Mouse (Mus musculus): ENCODE results near the gene Klk11. TPM values are rescaled to one million over a fixed set of nuclear protein-coding genes. Genes with fewer than 3 reads are reported as not detected.
A peak's percentile ranks its signal among the peaks of the same experiment; 100 is the strongest.

Klk11 gene
- polyA plus RNA-seq, 1 experiment from 2014 or later: not detected

GRCm38 (mm10) chr7:43778176-43778970 lies 4.0 kb downstream of the Klk11 start:
- DNase-seq (ENCODE audit: low spot score): no peak
- peaks cover 25% of the 10 kb centered on the region for H3K27me3 ChIP-seq (ENCODE audit: insufficient read depth, poor library complexity, severe bottlenecking)
- no peaks in the 10 kb centered on the region for H3K9me3 ChIP-seq
- no peak overlapping the region for H3K27ac ChIP-seq
- H3K4me1 ChIP-seq: peaks cover 11% of the 10 kb centered on the region
- H3K4me3 ChIP-seq: no peak overlapping the region
- H3K36me3 ChIP-seq: no peaks in the 10 kb centered on the region
- 77% methylated on average over 10 of the region's 10 CpGs for WGBS

GRCm38 (mm10) chr7:43780241-43780640 lies 5.8 kb downstream of the Klk11 start:
- Histone ChIP-seq H3K36me3 (no peaks in the 10 kb centered on the region), H3K4me3 (no peak overlapping the region), H3K4me1 (peaks cover 7% of the 10 kb centered on the region), H3K27me3 (ENCODE audit: insufficient read depth, poor library complexity, severe bottlenecking) (peaks cover 40% of the 10 kb centered on the region), H3K9me3 (no peaks in the 10 kb centered on the region), H3K27ac (no peak overlapping the region)
- DNase-seq (ENCODE audit: low spot score): no peak
- WGBS: 51% methylated on average over 6 of the region's 6 CpGs

GRCm38 (mm10) chr7:43780746-43781145 lies 6.3 kb downstream of the Klk11 start, which contains the start of gene Klk10:
Klk10 (plus strand) TSS chr7:43781035.
- H3K27ac ChIP-seq: no peak within 1 kb of the TSS
- H3K4me3 ChIP-seq: no peak within 1 kb of the TSS
- no peaks in the 10 kb centered on the region for H3K9me3 ChIP-seq
- H3K36me3 ChIP-seq: no peaks in the 10 kb centered on the region
- DNase-seq (ENCODE audit: low spot score): no peak
- H3K4me1 ChIP-seq: peaks cover 7% of the 10 kb centered on the region
- H3K27me3 ChIP-seq (ENCODE audit: insufficient read depth, poor library complexity, severe bottlenecking): peaks cover 40% of the 10 kb centered on the region
- 40% methylated on average over 5 of the region's 5 CpGs for WGBS

- Histone ChIP-seq H3K9me3 (no peaks in the 10 kb centered on the region), H3K4me3 (no peak overlapping the region), H3K36me3 (no peaks in the 10 kb centered on the region), H3K27me3 (ENCODE audit: insufficient read depth, poor library complexity, severe bottlenecking) (peaks cover 40% of the 10 kb centered on the region), H3K4me1 (peaks cover 7% of the 10 kb centered on the region), H3K27ac (no peak overlapping the region)
- DNase-seq (ENCODE audit: low spot score): no peak
- 75% methylated on average over 11 of the region's 11 CpGs for WGBS
Measured at GRCm38 (mm10) chr7:43781541-43781940, 7.1 kb downstream of the Klk11 start.

- Histone ChIP-seq H3K27ac (0 out of 2 replicates have a peak overlapping the region, but pooled peaks have one; percentile 52), H3K27me3 (ENCODE audit: insufficient read depth, poor library complexity, severe bottlenecking) (peaks cover 40% of the 10 kb centered on the region), H3K4me1 (peaks cover 7% of the 10 kb centered on the region), H3K4me3 (peak overlapping the region; percentile 52), H3K9me3 (no peaks in the 10 kb centered on the region), H3K36me3 (no peaks in the 10 kb centered on the region)
- 8% methylated on average over 36 of the region's 36 CpGs for WGBS
- DNase-seq (ENCODE audit: low spot score): peak; percentile 87
Measured at GRCm38 (mm10) chr7:43782275-43783265, 8.2 kb downstream of the Klk11 start.

GRCm38 (mm10) chr7:43785286-43785685 lies 10.9 kb downstream of the Klk11 start:
- Histone ChIP-seq H3K4me1 (peaks cover 7% of the 10 kb centered on the region), H3K27me3 (ENCODE audit: insufficient read depth, poor library complexity, severe bottlenecking) (peaks cover 40% of the 10 kb centered on the region), H3K27ac (no peak overlapping the region), H3K4me3 (no peak overlapping the region), H3K9me3 (no peaks in the 10 kb centered on the region), H3K36me3 (no peaks in the 10 kb centered on the region)
- DNase-seq (ENCODE audit: low spot score): no peak
- 77% methylated on average over 1 of the region's 1 CpGs for WGBS

GRCm38 (mm10) chr7:43788096-43788495 lies 13.7 kb downstream of the Klk11 start:
- DNase-seq (ENCODE audit: low spot score): no peak
- Histone ChIP-seq H3K27me3 (ENCODE audit: insufficient read depth, poor library complexity, severe bottlenecking) (peaks cover 18% of the 10 kb centered on the region), H3K9me3 (no peaks in the 10 kb centered on the region), H3K4me3 (no peak overlapping the region), H3K36me3 (no peaks in the 10 kb centered on the region), H3K27ac (no peak overlapping the region), H3K4me1 (no peaks in the 10 kb centered on the region)
- 70% methylated on average over 3 of the region's 3 CpGs for WGBS

- Histone ChIP-seq H3K36me3 (no peaks in the 10 kb centered on the region), H3K4me1 (no peaks in the 10 kb centered on the region), H3K4me3 (no peak overlapping the region), H3K27me3 (ENCODE audit: insufficient read depth, poor library complexity, severe bottlenecking) (peaks cover 12% of the 10 kb centered on the region), H3K9me3 (no peaks in the 10 kb centered on the region), H3K27ac (no peak overlapping the region)
- no peak for DNase-seq (ENCODE audit: low spot score)
- 61% methylated on average over 2 of the region's 2 CpGs for WGBS
Measured at GRCm38 (mm10) chr7:43789295-43789694, 14.9 kb downstream of the Klk11 start.

- Histone ChIP-seq H3K4me1 (peaks cover 4% of the 10 kb centered on the region; the same call in 1 of the 2 replicates), H3K27me3 (ENCODE audit: insufficient read depth, poor library complexity, severe bottlenecking) (peaks cover 30% of the 10 kb centered on the region), H3K9me3 (no peaks in the 10 kb centered on the region), H3K27ac (no peak within 1 kb of the TSS), H3K36me3 (no peaks in the 10 kb centered on the region), H3K4me3 (no peak within 1 kb of the TSS)
- DNase-seq (ENCODE audit: low spot score): no peak
- WGBS: 70% methylated on average over 7 of the region's 7 CpGs
Measured at GRCm38 (mm10) chr7:43791591-43791990, 17.2 kb downstream of the Klk11 start, which contains the start of gene Klk9. Klk9 (plus strand) TSS chr7:43791891.

GRCm38 (mm10) chr7:43796355-43796754 lies 22.0 kb downstream of the Klk11 start:
- no peak for DNase-seq (ENCODE audit: low spot score)
- peaks cover 54% of the 10 kb centered on the region for H3K27me3 ChIP-seq (ENCODE audit: insufficient read depth, poor library complexity, severe bottlenecking)
- peak overlapping the region; percentile 68 for H3K4me3 ChIP-seq
- no peak overlapping the region for H3K27ac ChIP-seq
- H3K4me1 ChIP-seq: peaks cover 12% of the 10 kb centered on the region; the same call in 1 of the 2 replicates
- WGBS: 9% methylated on average over 8 of the region's 8 CpGs
- no peaks in the 10 kb centered on the region for H3K9me3 ChIP-seq
- H3K36me3 ChIP-seq: no peaks in the 10 kb centered on the region

GRCm38 (mm10) chr7:43797333-43797769 lies 22.9 kb downstream of the Klk11 start, which contains the start of gene Klk8:
Klk8 (plus strand) TSS chr7:43797577.
- DNase-seq (ENCODE audit: low spot score): no peak
- H3K4me1 ChIP-seq: peaks cover 12% of the 10 kb centered on the region; the same call in 1 of the 2 replicates
- no peaks in the 10 kb centered on the region for H3K36me3 ChIP-seq
- peaks cover 54% of the 10 kb centered on the region for H3K27me3 ChIP-seq (ENCODE audit: insufficient read depth, poor library complexity, severe bottlenecking)
- H3K4me3 ChIP-seq: peak within 1 kb of the TSS; percentile 68
- H3K9me3 ChIP-seq: no peaks in the 10 kb centered on the region
- H3K27ac ChIP-seq: 0 out of 2 replicates have a peak within 1 kb of the TSS, but pooled peaks have one; percentile 38
- under 1% methylated on average over 28 of the region's 28 CpGs for WGBS

GRCm38 (mm10) chr7:43797844-43798462 lies 23.5 kb downstream of the Klk11 start:
- Histone ChIP-seq H3K36me3 (no peaks in the 10 kb centered on the region), H3K4me3 (peak overlapping the region; percentile 68), H3K9me3 (no peaks in the 10 kb centered on the region), H3K27ac (no peak overlapping the region), H3K4me1 (peaks cover 12% of the 10 kb centered on the region; the same call in 1 of the 2 replicates), H3K27me3 (ENCODE audit: insufficient read depth, poor library complexity, severe bottlenecking) (peaks cover 54% of the 10 kb centered on the region)
- 33% methylated on average over 13 of the region's 13 CpGs for WGBS
- DNase-seq (ENCODE audit: low spot score): no peak
